Mouse (Mus musculus): ENCODE measurements at regions not wholly inside any gene's neighbourhood (a gene's known extent, or its start where the extent isn't known, plus 50 kb on each side); places are given as distances from the start of the nearest gene placed in this dataset.

DNA sequence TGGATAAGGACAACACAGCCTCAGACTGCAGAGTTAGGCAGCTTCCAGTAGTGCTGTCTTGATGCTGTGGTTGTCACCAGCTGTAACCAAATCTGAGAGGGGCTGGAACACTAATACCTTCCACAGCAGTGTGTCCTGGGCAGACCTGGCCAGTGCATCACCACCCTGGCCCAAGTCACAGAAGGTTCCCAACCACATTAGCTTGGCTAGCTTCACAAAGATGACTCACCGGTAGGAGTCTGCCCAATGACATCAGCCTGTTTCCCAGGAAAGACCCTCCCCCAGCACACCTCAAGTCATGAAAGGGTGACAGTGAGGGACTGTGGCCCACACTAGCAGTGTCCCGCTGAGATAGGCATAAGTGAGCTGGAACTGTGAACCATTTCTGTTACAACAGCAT lies 75.5 kb upstream of the Gsc start:
- Histone ChIP-seq H3K4me2 (no peak overlapping the region), H3K4me1 (ENCODE audit: control insufficient read depth, insufficient read depth, low read length) (no peaks in the 10 kb centered on the region), H3K27ac (ENCODE audit: low read depth, low read length) (no peak overlapping the region), H3K36me3 (ENCODE audit: control insufficient read depth, insufficient read depth, low read length) (no peaks in the 10 kb centered on the region), H3K4me3 (ENCODE audit: low read depth, low read length) (no peak overlapping the region), H3K9me3 (ENCODE audit: control insufficient read depth, low read length) (no peaks in the 10 kb centered on the region), H3K9ac (ENCODE audit: low read length) (no peak overlapping the region), H3K27me3 (ENCODE audit: control insufficient read depth, insufficient read depth, low read length) (no peaks in the 10 kb centered on the region; the same call in 1 of the 2 replicates)
- 85% methylated on average over 2 of the region's 2 CpGs for WGBS
- ATAC-seq (ENCODE audit: low FRiP score) (no peak), DNase-seq (ENCODE audit: low spot score, missing footprints) (no peak)

DNA sequence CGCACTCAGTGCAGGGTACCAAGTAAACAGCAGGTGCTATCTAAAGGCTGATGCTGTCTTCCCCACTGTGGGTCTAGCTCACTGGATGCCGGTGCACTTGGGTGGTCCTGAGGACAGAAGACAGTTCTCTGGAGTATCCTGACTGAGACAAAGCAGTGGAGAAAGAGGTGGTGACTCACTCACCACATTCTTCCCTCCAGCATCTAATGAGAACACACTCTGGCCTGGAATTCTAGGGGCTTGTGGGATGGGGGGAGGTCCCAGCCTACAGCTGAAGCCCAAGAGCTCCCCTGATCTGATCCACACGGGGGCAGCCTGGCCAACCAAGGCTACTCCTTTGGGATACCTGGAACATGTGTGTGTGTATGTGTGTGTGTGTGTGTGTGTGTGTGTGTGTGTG lies 74.4 kb upstream of the Gsc start:
- Histone ChIP-seq H3K36me3 (ENCODE audit: control insufficient read depth, insufficient read depth, low read length) (no peaks in the 10 kb centered on the region), H3K9me3 (ENCODE audit: control insufficient read depth, low read length) (no peaks in the 10 kb centered on the region), H3K4me1 (ENCODE audit: control insufficient read depth, insufficient read depth, low read length) (no peaks in the 10 kb centered on the region), H3K27me3 (ENCODE audit: control insufficient read depth, insufficient read depth, low read length) (no peaks in the 10 kb centered on the region; the same call in 1 of the 2 replicates), H3K4me2 (no peak overlapping the region), H3K27ac (ENCODE audit: low read depth, low read length) (no peak overlapping the region), H3K4me3 (ENCODE audit: low read depth, low read length) (no peak overlapping the region), H3K9ac (ENCODE audit: low read length) (no peak overlapping the region)
- WGBS: 78% methylated on average over 3 of the region's 3 CpGs
- no peak for DNase-seq (ENCODE audit: low spot score, missing footprints)
- ATAC-seq (ENCODE audit: low FRiP score): no peak

DNA sequence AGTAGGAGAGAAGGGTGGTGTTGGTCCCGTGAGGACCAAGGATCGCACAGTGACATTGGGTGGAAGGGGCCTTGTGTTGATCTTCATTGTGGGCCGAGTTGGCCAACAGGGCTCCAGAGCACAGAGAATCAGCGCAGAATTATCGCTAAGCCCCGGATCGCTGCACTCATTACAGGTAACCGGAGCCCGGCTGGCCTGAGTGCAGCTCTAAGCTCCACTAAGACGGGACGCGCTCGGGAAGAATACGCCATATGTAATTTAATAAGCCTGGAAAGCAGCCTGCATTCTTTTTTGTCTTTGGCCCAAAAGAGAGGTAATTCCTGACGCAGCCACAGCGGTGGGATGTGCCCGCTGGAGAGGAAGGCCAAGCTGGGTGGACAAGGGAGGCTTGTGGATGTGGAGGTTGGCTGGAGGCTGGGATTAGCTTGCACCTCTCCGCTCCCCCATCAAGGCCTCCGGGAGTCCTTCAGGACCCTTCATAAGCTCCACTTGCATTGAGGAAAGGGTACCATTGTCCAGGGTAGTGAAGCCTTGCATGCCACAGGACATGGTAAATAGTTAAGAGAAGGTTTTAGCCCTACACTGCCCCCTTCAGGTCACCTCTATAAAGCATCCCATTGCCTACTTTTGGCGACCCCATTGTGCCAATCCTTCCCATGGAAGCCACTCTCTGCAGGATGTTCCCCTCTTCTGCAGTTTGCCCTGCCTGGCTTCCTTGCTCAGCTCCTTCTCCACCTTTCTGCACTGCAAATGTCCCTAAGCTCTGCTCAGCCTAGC lies 73.1 kb upstream of the Gsc start:
- Histone ChIP-seq H3K9me3 (ENCODE audit: control insufficient read depth, low read length) (no peaks in the 10 kb centered on the region), H3K4me1 (ENCODE audit: control insufficient read depth, insufficient read depth, low read length) (no peaks in the 10 kb centered on the region), H3K27me3 (ENCODE audit: control insufficient read depth, insufficient read depth, low read length) (no peaks in the 10 kb centered on the region), H3K27ac (ENCODE audit: low read depth, low read length) (no peak overlapping the region), H3K4me2 (no peak overlapping the region), H3K9ac (ENCODE audit: low read length) (no peak overlapping the region), H3K36me3 (ENCODE audit: control insufficient read depth, insufficient read depth, low read length) (no peaks in the 10 kb centered on the region), H3K4me3 (ENCODE audit: low read depth, low read length) (no peak overlapping the region)
- ATAC-seq (ENCODE audit: low FRiP score) (no peak), DNase-seq (ENCODE audit: low spot score, missing footprints) (no peak)
- whole genome bisulfite sequencing: 83% methylated on average over 20 of the region's 20 CpGs

DNA sequence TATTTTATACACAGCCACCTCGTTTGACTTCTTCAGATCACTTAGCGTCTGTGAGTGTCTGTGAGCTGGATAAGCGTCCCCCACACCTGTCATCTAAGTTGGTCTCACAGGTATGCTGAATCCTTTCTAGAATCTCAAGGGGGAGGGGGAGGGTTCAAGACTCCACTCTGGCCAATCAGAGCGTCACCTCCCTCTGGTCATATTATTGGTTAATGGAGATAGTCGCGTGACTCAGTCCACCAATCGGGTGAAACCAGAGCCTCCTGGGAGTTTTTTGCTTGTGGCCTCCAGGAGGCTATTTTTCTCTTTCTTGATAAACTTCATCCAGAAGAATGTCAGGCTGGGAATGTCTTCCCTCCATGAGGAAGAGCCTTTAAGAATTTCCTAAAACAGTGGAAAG lies 66.8 kb upstream of the Gsc start:
- no peak for ATAC-seq (ENCODE audit: low FRiP score)
- DNase-seq (ENCODE audit: low spot score, missing footprints): no peak
- H3K9ac ChIP-seq (ENCODE audit: low read length): no peak overlapping the region
- H3K27ac ChIP-seq (ENCODE audit: low read depth, low read length): no peak overlapping the region
- H3K4me3 ChIP-seq (ENCODE audit: low read depth, low read length): no peak overlapping the region
- no peaks in the 10 kb centered on the region for H3K4me1 ChIP-seq (ENCODE audit: control insufficient read depth, insufficient read depth, low read length)
- WGBS: 92% methylated on average over 7 of the region's 7 CpGs
- H3K36me3 ChIP-seq (ENCODE audit: control insufficient read depth, insufficient read depth, low read length): no peaks in the 10 kb centered on the region
- no peaks in the 10 kb centered on the region for H3K9me3 ChIP-seq (ENCODE audit: control insufficient read depth, low read length)
- no peak overlapping the region for H3K4me2 ChIP-seq
- H3K27me3 ChIP-seq (ENCODE audit: control insufficient read depth, insufficient read depth, low read length): no peaks in the 10 kb centered on the region

DNA sequence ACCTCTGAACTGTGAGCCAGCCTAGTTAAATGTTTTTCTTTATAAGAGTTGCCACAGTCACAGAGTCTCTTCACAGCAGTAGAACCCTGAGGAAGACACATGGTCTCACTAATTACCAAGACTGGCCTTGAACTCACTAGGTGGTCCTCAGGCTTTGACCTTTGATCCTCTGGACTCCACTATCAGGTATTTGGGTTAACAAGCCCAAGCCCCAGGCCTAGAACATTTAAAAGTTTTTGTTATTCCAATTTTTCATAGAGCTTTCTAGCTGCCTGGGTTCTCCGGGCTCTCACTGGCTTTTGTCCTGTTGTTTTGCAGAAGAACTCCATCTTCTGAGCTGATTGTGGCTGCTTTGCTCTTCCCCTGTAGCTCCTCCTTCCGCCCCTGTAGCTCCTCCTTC lies 65.3 kb upstream of the Gsc start:
- Histone ChIP-seq H3K4me1 (ENCODE audit: control insufficient read depth, insufficient read depth, low read length) (no peaks in the 10 kb centered on the region), H3K4me3 (ENCODE audit: low read depth, low read length) (no peak overlapping the region), H3K9ac (ENCODE audit: low read length) (no peak overlapping the region), H3K27ac (ENCODE audit: low read depth, low read length) (no peak overlapping the region), H3K4me2 (no peak overlapping the region), H3K27me3 (ENCODE audit: control insufficient read depth, insufficient read depth, low read length) (no peaks in the 10 kb centered on the region), H3K36me3 (ENCODE audit: control insufficient read depth, insufficient read depth, low read length) (no peaks in the 10 kb centered on the region), H3K9me3 (ENCODE audit: control insufficient read depth, low read length) (no peaks in the 10 kb centered on the region)
- 89% methylated on average over 2 of the region's 2 CpGs for WGBS
- ATAC-seq (ENCODE audit: low FRiP score) (no peak), DNase-seq (ENCODE audit: low spot score, missing footprints) (no peak)

DNA sequence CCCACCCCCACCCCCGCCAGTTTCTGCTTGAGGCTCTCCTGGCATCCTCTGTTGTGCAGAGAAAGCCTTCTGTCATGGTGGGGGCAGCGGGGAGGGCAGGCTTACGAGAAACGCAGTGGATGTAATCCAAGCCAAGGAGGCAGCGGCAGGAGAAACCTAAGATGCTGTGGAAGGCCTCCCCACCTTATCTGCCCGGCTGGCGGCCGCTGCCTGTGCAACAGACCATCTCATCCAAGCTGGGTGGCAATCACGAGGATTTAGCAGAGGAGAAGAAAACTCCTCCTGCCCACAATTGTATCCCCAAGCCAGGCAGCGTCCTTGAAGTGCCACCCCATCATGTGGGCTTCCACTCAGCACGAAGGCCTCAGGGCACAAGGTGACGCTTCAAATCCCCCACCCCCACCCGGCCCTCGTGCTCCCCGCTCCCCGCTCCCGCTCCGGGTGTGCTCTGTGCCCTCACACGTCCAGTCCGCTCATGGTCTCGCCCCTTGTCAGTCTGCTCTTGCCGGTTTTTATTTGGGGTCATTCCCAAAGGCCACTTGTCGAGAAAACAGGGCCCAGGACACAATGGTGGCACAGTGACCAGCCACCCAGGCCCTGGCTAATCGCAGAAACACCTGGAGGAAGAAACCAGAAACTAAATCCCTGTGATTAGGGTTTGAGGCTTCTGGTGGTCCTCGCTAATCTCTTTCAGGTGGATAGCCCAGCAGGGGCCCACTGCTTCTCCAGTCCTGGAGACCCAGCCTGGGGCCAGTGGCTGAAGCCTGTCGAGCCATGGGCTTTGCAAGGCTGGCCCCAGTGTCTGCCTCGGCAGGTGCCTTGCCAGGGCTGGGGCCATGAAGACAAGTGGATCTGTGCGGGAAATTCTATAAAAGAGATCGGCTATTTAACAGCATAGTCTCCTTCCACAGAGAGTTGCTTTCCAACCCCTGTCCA lies 58.6 kb upstream of the Gsc start:
- Histone ChIP-seq H3K9me3 (ENCODE audit: control insufficient read depth, low read length) (no peaks in the 10 kb centered on the region), H3K9ac (ENCODE audit: low read length) (peak overlapping the region; percentile 16; the same call in 1 of the 2 replicates), H3K36me3 (ENCODE audit: control insufficient read depth, insufficient read depth, low read length) (no peaks in the 10 kb centered on the region), H3K4me2 (0 out of 2 replicates have a peak overlapping the region, but pooled peaks have one; percentile 6), H3K4me3 (ENCODE audit: low read depth, low read length) (no peak overlapping the region), H3K27me3 (ENCODE audit: control insufficient read depth, insufficient read depth, low read length) (no peaks in the 10 kb centered on the region; the same call in 1 of the 2 replicates), H3K4me1 (ENCODE audit: control insufficient read depth, insufficient read depth, low read length) (peaks cover 6% of the 10 kb centered on the region; the same call in 1 of the 2 replicates), H3K27ac (ENCODE audit: low read depth, low read length) (no peak overlapping the region)
- DNase-seq (ENCODE audit: low spot score, missing footprints) (peak; percentile 84), ATAC-seq (ENCODE audit: low FRiP score) (no peak)
- 14% methylated on average over 29 of the region's 29 CpGs for WGBS

DNA sequence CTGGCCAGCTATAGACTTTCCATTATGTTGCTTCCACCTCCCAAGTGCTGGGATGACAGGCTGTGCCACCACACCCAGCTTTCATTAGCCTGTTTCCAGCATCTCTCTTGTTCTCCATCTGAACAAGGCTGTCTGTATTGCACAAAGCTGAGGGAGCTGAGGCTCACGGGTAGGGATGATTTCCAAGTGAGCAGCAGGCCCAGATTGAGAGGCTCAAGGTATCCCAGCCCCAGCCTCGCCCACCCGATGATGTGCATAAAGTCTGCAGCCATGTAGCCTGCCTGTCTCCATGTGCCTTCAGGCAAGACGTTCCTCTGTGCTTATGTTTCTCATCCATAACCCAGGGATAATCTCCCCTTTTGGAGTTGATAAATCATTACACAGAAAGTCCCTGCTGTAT lies 57.5 kb upstream of the Gsc start:
- no peak for ATAC-seq (ENCODE audit: low FRiP score)
- H3K27me3 ChIP-seq (ENCODE audit: control insufficient read depth, insufficient read depth, low read length): no peaks in the 10 kb centered on the region; the same call in 1 of the 2 replicates
- no peak overlapping the region for H3K4me2 ChIP-seq
- peaks cover 4% of the 10 kb centered on the region; the same call in 1 of the 2 replicates for H3K9me3 ChIP-seq (ENCODE audit: control insufficient read depth, low read length)
- WGBS: 73% methylated on average over 4 of the region's 4 CpGs
- no peak overlapping the region for H3K27ac ChIP-seq (ENCODE audit: low read depth, low read length)
- H3K9ac ChIP-seq (ENCODE audit: low read length): no peak overlapping the region
- DNase-seq (ENCODE audit: low spot score, missing footprints): no peak
- H3K4me3 ChIP-seq (ENCODE audit: low read depth, low read length): no peak overlapping the region
- no peaks in the 10 kb centered on the region for H3K36me3 ChIP-seq (ENCODE audit: control insufficient read depth, insufficient read depth, low read length)
- H3K4me1 ChIP-seq (ENCODE audit: control insufficient read depth, insufficient read depth, low read length): peaks cover 6% of the 10 kb centered on the region; the same call in 1 of the 2 replicates

Data from midbrain, embryonic 11.5 days (tissue).